Mouse (Mus musculus) bone marrow macrophage, adult 2 months (primary cell): Measurements from ENCODE around the gene Sox5.

Experiments used
- CTCF ChIP-seq: IDR thresholded peaks from 2 replicates; pipeline ENCODE4 v1.5.1; 2012; ENCODE audit warnings: low read depth, mild to moderate bottlenecking, low read length, moderate library complexity
- POLR2A ChIP-seq: IDR thresholded peaks from 2 replicates; pipeline ENCODE4 v1.6.1; 2012; ENCODE audit warnings: mild to moderate bottlenecking, low read depth, low read length, borderline replicate concordance

- TF ChIP-seq POLR2A (no peak), CTCF (no peak)
These were observed 42.0 kb downstream of the Sox5 start for GRCm38 (mm10) chr6:144739753-144740152.
